Mouse (Mus musculus): Measurements from ENCODE around the gene Cirbp. TPM values are rescaled to one million over a fixed set of nuclear protein-coding genes. Genes with fewer than 3 reads are reported as not detected.

The Cirbp gene
- 90.3 and 103 TPM in 2 replicates for polyA plus RNA-seq (2015; fragmentation: Nextera tagmentation; extraction: Ambion mirVana)

DNA sequence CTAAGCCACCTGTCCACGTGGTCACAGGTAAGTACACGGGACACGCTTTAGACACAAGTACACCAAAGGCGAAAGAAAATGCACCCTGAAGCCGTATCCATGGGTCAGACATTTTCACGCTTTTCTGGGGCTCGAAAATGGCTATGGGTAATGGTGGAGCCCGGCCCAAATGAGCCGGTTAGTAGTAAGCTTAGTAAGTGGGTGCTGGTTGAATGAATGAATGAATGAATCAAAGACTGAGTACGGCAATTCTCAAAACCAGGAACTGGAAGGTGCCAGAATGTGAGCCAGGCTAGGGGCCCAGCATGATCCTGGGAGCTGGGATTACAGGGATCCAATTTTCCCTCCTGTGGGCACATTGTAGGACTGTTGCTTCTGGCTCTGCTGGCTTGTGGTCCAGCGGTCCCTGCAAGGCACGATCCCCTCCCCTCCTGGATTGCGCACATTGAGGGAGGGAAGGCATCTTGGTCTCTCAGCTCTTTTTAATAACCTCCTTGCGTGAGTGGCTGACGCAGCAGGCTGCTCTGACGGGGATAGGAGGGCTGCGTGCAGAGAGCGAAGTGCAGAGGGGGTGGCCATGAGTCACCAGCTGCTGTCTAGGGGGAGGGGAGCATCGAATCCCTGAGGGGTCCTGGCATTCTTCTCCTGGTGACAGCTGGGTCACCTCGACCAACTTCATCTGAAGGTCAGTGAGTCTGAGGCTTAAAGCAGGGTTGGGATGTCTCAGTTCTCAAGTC, at the start of gene Cirbp:
Gene Cirbp, plus strand, starts transcription at position 594 of the 737 bp plus-strand sequence.
- no peaks in the 10 kb centered on the region for H3K27me3 ChIP-seq (replicated peaks)
- H3K27ac ChIP-seq, result peak within 1 kb of the TSS; percentile 92
- 15% methylated on average over 20 of the region's 20 CpGs for WGBS
- H3K36me3 ChIP-seq, result peaks cover 9% of the 10 kb centered on the region
- H3K9me3 ChIP-seq, result no peaks in the 10 kb centered on the region
- H3K4me2 ChIP-seq, result peak within 1 kb of the TSS; percentile 70
- no peak for ATAC-seq (ENCODE audit: insufficient read depth, low FRiP score, low read depth)
- peak within 1 kb of the TSS; percentile 37 for H3K4me3 ChIP-seq (replicated peaks)
- H3K9ac ChIP-seq, result peak within 1 kb of the TSS; percentile 16; the same call in 1 of the 2 replicates
- H3K4me1 ChIP-seq, result peaks cover 76% of the 10 kb centered on the region

DNA sequence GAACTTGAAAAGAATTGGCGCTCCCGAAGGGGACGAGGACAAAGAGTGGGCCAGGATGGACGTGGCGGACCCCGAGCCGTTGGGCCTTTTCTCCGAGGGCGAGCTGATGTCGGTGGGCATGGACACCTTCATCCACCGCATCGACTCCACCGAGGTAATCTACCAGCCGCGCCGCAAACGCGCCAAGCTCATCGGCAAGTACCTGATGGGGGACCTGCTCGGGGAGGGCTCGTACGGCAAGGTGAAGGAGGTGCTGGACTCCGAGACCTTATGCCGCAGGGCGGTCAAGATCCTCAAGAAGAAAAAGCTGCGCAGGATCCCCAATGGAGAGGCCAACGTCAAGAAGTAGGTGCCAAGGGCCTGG, 49.2 kb upstream of the Cirbp start:
- Histone ChIP-seq H3K36me3 (peaks cover 10% of the 10 kb centered on the region; the same call in 1 of the 2 replicates), H3K9me3 (no peaks in the 10 kb centered on the region), H3K27ac (peak overlapping the region; percentile 87), H3K9ac (peak overlapping the region; percentile 86; the same call in 1 of the 2 replicates), H3K4me2 (peak overlapping the region; percentile 95), H3K27me3 (replicated peaks) (no peaks in the 10 kb centered on the region), H3K4me1 (peaks cover 39% of the 10 kb centered on the region), H3K4me3 (replicated peaks) (peak overlapping the region; percentile 95)
- WGBS, result 0% methylated on average over 27 of the region's 27 CpGs
- ATAC-seq (ENCODE audit: insufficient read depth, low FRiP score, low read depth), result no peak

DNA sequence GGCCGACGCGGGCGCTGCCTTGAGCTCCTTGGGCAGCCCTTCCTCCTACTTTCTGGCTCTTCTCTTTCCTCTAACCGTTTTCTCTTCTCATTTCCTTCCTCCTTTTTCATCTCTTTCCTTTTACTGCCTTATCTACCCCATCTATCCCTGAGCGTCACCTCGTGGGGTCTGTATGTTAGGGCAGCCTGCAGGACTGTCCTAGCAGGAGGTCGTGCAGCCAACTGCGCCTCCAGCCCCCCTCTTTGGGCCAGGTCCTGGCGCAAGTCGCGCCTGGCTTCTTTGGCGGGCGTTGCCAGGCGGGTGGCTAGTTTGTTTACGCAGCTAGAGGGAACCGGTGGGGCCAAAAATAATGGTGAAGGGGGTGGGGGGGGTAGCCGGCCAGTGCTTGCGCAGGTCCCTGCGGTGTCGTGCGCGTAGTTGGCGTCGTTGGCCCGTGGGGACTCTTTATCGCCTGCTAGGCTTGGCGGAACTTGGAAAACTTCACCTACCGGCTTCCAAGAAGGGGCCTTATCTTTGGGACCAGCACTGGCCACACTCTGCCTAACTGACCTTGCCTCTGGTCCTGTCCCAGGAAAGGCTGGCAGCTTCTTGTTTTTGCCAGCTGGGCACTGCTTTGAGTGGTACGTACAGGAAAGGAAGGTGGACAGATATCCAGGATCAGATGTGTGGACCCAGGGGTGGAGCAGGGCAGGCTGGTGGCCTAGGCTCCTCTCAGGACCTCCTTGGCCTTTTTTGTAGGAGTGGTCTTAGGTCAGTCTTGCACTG, 48.7 kb upstream of the Cirbp start:
- 2% methylated on average over 30 of the region's 30 CpGs for WGBS
- Histone ChIP-seq H3K4me3 (replicated peaks) (peak overlapping the region; percentile 95), H3K36me3 (peaks cover 16% of the 10 kb centered on the region; the same call in 1 of the 2 replicates), H3K9me3 (no peaks in the 10 kb centered on the region), H3K9ac (peak overlapping the region; percentile 86), H3K27ac (peak overlapping the region; percentile 87), H3K4me2 (peak overlapping the region; percentile 95), H3K4me1 (peaks cover 39% of the 10 kb centered on the region), H3K27me3 (replicated peaks) (no peaks in the 10 kb centered on the region)
- ATAC-seq (ENCODE audit: insufficient read depth, low FRiP score, low read depth), result no peak

DNA sequence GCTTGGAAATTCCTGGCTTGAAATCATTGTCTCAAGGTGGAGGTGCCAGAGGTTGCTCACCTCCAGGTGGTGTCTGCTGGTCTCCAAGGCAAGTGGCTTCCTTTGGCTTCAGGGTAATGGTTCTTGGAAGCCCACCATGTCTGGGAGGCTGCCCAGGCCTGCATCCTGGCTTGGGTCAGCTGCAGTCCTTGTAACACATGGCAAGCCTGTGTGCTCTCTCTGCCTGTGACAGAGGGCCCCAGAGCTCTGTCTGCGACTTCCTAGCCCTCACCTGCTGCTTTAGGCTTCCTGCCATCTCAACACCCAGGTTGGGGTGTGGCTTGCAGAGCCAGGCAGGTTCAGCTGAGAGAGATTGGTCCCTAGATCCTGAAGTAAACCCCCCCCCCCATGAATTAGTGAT, 48.0 kb upstream of the Cirbp start:
- peaks cover 39% of the 10 kb centered on the region for H3K4me1 ChIP-seq
- peak overlapping the region; percentile 95 for H3K4me3 ChIP-seq (replicated peaks)
- no peaks in the 10 kb centered on the region for H3K27me3 ChIP-seq (replicated peaks)
- 20% methylated on average over 1 of the region's 1 CpGs for WGBS
- no peak for ATAC-seq (ENCODE audit: insufficient read depth, low FRiP score, low read depth)
- H3K27ac ChIP-seq, result peak overlapping the region; percentile 87
- H3K9me3 ChIP-seq, result no peaks in the 10 kb centered on the region
- H3K36me3 ChIP-seq, result peaks cover 17% of the 10 kb centered on the region; the same call in 1 of the 2 replicates
- H3K9ac ChIP-seq, result peak overlapping the region; percentile 86
- peak overlapping the region; percentile 95 for H3K4me2 ChIP-seq

DNA sequence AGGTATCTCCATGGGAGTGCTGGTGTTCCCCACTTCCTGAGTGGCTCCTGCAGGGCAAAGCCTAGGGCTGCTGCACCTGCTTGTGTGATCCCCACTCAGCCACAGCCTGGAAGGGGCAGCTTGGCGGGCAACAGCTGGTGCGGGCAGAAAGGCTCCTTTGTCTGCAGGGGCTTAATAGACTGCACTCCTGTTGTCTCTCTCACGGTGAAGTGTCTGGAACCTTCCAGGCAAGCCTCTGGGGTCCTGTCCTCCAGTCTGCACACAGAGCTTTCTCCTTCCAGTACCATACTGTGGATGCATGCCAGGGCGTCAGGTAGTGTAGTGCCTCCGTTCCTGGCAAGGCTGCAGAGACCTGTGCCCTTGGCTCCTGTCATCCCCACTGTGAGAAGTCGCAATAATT, 47.2 kb upstream of the Cirbp start:
- H3K9ac ChIP-seq, result 0 out of 2 replicates have a peak overlapping the region, but pooled peaks have one; percentile 86
- no peak overlapping the region for H3K27ac ChIP-seq
- no peaks in the 10 kb centered on the region for H3K27me3 ChIP-seq (replicated peaks)
- H3K9me3 ChIP-seq, result no peaks in the 10 kb centered on the region
- H3K4me1 ChIP-seq, result peaks cover 39% of the 10 kb centered on the region
- peaks cover 17% of the 10 kb centered on the region; the same call in 1 of the 2 replicates for H3K36me3 ChIP-seq
- peak overlapping the region; percentile 95 for H3K4me3 ChIP-seq (replicated peaks)
- peak overlapping the region; percentile 95 for H3K4me2 ChIP-seq
- 68% methylated on average over 6 of the region's 6 CpGs for WGBS
- ATAC-seq (ENCODE audit: insufficient read depth, low FRiP score, low read depth), result no peak

DNA sequence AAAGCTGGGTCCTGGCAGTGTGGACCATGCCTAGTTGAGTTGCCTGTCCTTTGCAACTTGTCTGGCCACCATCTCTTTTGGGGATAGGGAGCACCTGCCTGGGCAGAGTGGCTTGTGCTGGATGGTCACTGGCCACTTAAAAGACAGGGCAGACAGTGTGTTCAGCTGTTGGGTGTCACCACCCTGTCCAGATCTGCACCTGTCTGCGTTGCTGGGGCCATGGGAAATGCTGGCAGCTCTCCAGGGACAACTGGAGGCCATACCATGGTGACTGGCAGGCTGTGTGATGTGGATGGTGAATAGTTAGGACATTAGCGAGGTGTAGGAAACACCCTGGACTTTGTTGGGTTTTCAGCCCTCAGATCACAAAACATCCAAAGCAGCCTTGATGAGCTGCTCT, 45.6 kb upstream of the Cirbp start:
- no peak overlapping the region for H3K27ac ChIP-seq
- no peak for ATAC-seq (ENCODE audit: insufficient read depth, low FRiP score, low read depth)
- H3K36me3 ChIP-seq, result peaks cover 22% of the 10 kb centered on the region
- H3K9ac ChIP-seq, result no peak overlapping the region
- H3K4me1 ChIP-seq, result peaks cover 29% of the 10 kb centered on the region
- 72% methylated on average over 2 of the region's 2 CpGs for WGBS
- H3K9me3 ChIP-seq, result no peaks in the 10 kb centered on the region
- no peak overlapping the region for H3K4me2 ChIP-seq
- H3K27me3 ChIP-seq (replicated peaks), result no peaks in the 10 kb centered on the region
- no peak overlapping the region for H3K4me3 ChIP-seq (replicated peaks)

DNA sequence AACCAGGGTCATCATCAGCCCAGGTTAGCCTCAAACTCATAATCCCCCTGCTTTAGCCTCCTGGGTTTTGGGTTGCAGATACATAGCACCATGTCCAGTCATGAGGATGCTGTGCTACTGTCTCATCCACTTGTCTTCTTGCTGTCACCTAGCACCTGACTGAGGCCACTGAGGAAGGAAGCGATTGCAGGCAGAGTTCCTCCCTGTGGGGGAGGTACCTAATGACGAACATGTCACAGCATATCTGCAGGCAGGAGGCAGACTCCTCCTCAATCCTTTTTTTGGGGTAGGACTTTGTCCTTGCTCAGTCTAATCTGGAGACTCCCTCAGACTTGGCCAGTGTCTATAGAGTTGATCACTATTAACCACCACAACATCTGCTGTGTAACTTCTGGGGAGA, 44.1 kb upstream of the Cirbp start:
- no peak for ATAC-seq (ENCODE audit: insufficient read depth, low FRiP score, low read depth)
- Histone ChIP-seq H3K9me3 (no peaks in the 10 kb centered on the region), H3K27ac (no peak overlapping the region), H3K9ac (no peak overlapping the region), H3K36me3 (peaks cover 34% of the 10 kb centered on the region), H3K4me2 (no peak overlapping the region), H3K27me3 (replicated peaks) (no peaks in the 10 kb centered on the region), H3K4me3 (replicated peaks) (no peak overlapping the region), H3K4me1 (peaks cover 29% of the 10 kb centered on the region)
- 85% methylated on average over 2 of the region's 2 CpGs for WGBS

DNA sequence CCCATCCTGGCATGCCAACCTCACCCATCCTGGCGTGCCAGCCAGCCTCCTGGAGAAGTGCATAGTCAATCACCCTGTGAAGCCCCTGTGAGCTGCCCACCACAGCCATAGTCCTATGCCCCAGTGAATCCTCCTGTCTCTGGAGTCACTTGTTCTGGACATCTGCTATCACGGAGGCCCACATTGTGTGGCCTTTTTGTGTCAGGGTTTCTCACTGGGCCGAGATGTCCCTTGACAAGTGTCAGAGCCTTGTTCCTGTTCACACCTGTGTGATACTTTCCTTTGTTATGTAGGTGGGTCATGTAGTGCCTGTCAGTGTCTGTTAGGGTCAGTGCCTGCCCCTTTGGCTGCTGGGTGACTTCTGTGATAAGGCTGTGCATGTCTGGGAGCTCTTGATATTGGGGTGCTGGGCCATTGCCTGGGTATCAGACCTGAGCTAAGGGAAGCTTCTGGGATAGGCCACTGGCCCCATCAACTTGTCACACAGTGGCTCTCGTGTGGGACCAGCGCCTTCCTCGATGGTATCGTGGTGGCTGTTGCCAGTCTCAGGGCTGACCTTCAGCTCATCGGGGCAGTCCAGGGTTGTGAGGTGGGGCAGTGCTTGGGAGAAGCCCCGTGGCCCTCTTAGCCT, 41.7 kb upstream of the Cirbp start:
- 88% methylated on average over 9 of the region's 9 CpGs for WGBS
- Histone ChIP-seq H3K4me2 (no peak overlapping the region), H3K4me3 (replicated peaks) (no peak overlapping the region), H3K4me1 (peaks cover 10% of the 10 kb centered on the region; the same call in 1 of the 2 replicates), H3K36me3 (peaks cover 53% of the 10 kb centered on the region), H3K9me3 (no peaks in the 10 kb centered on the region), H3K27ac (no peak overlapping the region), H3K27me3 (replicated peaks) (no peaks in the 10 kb centered on the region), H3K9ac (no peak overlapping the region)
- peak; percentile 51 for ATAC-seq (ENCODE audit: insufficient read depth, low FRiP score, low read depth)

DNA sequence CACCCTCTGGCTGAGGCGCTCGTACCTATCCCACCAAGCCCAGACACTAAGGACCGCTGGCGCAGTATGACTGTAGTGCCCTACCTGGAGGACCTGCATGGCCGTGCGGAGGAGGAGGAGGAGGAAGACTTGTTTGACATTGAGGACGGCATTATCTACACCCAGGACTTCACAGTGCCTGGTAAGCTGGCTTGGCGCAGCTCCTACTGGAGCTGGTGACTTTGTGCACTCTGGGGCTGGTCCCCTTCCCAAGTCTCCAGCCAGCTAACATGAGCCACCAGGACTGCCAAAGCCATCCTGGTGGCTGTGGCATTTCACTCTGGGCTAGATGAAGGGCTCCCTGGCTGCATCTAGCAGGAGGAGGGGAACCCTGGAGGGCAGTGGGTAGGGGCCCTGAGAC, 37.9 kb upstream of the Cirbp start:
- no peaks in the 10 kb centered on the region for H3K9me3 ChIP-seq
- no peak overlapping the region for H3K4me2 ChIP-seq
- H3K4me3 ChIP-seq (replicated peaks), result no peak overlapping the region
- no peak overlapping the region for H3K9ac ChIP-seq
- ATAC-seq (ENCODE audit: insufficient read depth, low FRiP score, low read depth), result no peak
- H3K27ac ChIP-seq, result no peak overlapping the region
- H3K27me3 ChIP-seq (replicated peaks), result no peaks in the 10 kb centered on the region
- peaks cover 21% of the 10 kb centered on the region for H3K4me1 ChIP-seq
- peaks cover 69% of the 10 kb centered on the region for H3K36me3 ChIP-seq
- 90% methylated on average over 8 of the region's 8 CpGs for WGBS

DNA sequence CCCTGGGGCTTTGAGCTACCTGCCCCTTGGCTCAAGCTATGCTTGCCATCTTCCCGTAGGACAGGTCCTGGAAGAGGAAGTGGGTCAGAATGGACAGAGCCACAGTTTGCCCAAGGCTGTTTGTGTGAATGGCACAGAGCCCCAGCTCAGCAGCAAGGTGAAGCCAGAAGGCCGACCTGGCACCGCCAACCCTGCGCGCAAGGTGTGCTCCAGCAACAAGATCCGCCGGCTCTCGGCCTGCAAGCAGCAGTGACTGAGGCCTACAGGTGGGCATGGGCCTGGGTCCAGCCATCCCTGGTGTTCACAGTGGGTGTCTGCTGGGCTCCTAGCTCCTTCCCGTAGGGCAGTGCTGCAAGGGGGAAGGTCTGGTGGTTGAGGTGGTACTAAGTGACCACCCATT, 35.9 kb upstream of the Cirbp start:
- H3K27me3 ChIP-seq (replicated peaks), result no peaks in the 10 kb centered on the region
- no peaks in the 10 kb centered on the region for H3K9me3 ChIP-seq
- no peak overlapping the region for H3K4me3 ChIP-seq (replicated peaks)
- H3K4me2 ChIP-seq, result no peak overlapping the region
- H3K27ac ChIP-seq, result peak overlapping the region; percentile 61
- WGBS, result 83% methylated on average over 9 of the region's 9 CpGs
- H3K9ac ChIP-seq, result no peak overlapping the region
- ATAC-seq (ENCODE audit: insufficient read depth, low FRiP score, low read depth), result no peak
- peaks cover 65% of the 10 kb centered on the region for H3K36me3 ChIP-seq
- peaks cover 27% of the 10 kb centered on the region for H3K4me1 ChIP-seq

DNA sequence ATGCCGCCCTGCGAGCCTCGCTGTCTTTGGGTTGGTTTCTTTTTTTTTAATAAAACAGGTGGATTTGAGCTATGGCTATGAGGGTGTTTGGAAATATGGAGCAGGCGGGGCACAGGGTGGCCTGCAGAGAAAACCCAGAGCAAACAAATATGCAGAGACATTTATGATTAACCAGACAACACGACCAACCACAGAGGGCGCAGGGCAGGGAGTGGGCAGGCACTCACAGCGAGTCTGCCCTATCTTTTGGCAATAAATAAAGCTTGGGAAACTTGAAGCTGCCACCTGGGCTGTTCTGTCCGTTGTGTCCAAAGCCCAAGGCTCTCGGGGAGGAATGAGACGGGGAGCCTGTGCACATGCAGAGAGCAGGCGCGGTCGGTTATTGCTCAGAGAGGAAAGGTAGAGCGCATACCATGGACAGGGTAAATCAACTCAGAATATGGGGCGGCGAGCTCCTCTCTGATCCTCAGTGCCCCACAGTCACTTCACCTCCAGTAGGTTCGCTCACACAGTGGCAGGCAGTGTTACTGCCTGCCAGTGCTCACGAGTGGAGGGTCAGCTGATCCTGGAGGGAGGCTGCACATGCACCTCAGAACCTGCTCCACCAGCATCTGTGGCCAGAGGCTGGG, 35.3 kb upstream of the Cirbp start:
- peaks cover 27% of the 10 kb centered on the region for H3K4me1 ChIP-seq
- H3K4me3 ChIP-seq (replicated peaks), result no peak overlapping the region
- H3K27ac ChIP-seq, result peak overlapping the region; percentile 63
- no peak overlapping the region for H3K9ac ChIP-seq
- no peaks in the 10 kb centered on the region for H3K9me3 ChIP-seq
- H3K36me3 ChIP-seq, result peaks cover 60% of the 10 kb centered on the region
- H3K27me3 ChIP-seq (replicated peaks), result no peaks in the 10 kb centered on the region
- ATAC-seq (ENCODE audit: insufficient read depth, low FRiP score, low read depth), result peak; percentile 44
- 64% methylated on average over 18 of the region's 18 CpGs for WGBS
- no peak overlapping the region for H3K4me2 ChIP-seq
